Mouse (Mus musculus): Measurements from ENCODE around the gene S100pbp. TPM values are rescaled to one million over a fixed set of nuclear protein-coding genes. Genes with fewer than 3 reads are reported as not detected.

The S100pbp gene
- total and polyA plus RNA-seq, 2 experiments from 2014 or later, result 16.9 to 35.9 TPM

DNA sequence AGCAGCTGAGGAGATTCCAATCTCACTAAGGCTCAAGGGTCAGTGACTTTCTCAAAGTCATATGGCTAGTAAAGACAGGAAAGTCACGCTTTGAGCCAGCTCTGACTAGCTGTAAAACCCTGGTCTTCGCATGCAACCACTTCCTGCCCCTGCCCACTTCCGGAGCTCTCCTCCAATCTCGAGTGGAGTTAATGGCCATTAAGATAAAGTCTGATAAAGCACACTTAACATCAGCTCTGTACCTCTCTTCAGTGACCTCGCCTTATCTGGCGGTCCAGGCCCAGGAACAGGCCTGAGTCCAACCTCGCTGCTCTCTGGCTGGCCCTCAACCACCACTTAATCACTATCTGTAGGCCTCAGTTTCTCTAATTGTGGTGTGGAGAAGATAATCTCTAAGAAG, 45.0 kb upstream of the S100pbp start:
- Histone ChIP-seq H3K36me3 (ENCODE audit: insufficient read depth, low read length) (no peaks in the 10 kb centered on the region), H3K4me1 (ENCODE audit: insufficient read depth, low read length) (peaks cover 11% of the 10 kb centered on the region; the same call in 1 of the 2 replicates), H3K9ac (replicated peaks; ENCODE audit: low read length) (no peak overlapping the region), H3K4me3 (ENCODE audit: low read length) (no peak overlapping the region), H3K9me3 (ENCODE audit: low read length) (no peaks in the 10 kb centered on the region), H3K4me2 (ENCODE audit: low read depth, low read length) (no peak overlapping the region), H3K27ac (no peak overlapping the region), H3K27me3 (ENCODE audit: insufficient read depth, low read length) (no peaks in the 10 kb centered on the region)
- ATAC-seq, result no peak
- TF ChIP-seq CTCF (IDR thresholded peaks at IDR 0.05; ENCODE audit: low read depth), result no peak
- DNase-seq (ENCODE audit: low spot score), result no peak
- 86% methylated on average over 7 of the region's 7 CpGs for WGBS

DNA sequence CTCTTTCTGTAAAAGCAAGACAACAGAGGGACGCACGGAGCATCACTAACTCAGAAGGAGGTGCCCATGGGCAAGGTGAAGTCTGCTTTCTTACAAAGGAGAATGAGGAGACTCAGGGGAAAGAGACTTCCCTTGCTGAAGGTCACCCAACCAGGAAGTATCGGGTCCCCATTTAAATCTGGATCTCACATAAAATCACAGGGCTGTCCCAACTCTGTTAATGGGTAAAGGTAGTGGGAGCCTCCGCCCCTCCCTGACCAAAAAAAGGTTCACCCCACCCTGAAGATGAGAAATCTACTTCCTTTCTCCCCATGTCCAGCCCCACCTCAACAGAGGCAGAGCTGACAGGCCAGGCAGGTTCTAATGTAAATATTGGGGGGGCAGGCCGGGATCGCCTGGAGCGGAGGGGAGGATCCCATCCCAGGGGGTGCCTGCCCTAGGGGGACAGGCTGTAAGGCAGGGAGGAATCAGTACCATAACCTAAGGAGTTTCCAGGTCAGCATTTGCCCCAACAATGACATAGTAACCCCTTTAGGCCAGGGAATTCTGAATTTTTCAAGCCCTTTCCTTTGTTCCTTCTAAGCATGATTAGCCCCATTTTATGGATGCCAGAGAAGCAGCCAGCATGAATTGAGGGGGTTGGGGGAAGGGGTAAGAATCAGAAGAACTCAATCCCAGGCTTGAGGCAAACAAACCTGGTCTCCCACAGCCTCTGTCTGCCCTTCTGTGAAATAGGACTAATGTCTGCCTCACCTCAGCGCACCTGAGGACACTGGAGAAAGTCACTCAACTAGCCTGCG, 43.2 kb upstream of the S100pbp start:
- Histone ChIP-seq H3K9me3 (ENCODE audit: low read length) (no peaks in the 10 kb centered on the region), H3K36me3 (ENCODE audit: insufficient read depth, low read length) (no peaks in the 10 kb centered on the region), H3K4me2 (ENCODE audit: low read depth, low read length) (no peak overlapping the region), H3K27me3 (ENCODE audit: insufficient read depth, low read length) (no peaks in the 10 kb centered on the region), H3K9ac (replicated peaks; ENCODE audit: low read length) (no peak overlapping the region), H3K4me1 (ENCODE audit: insufficient read depth, low read length) (peaks cover 10% of the 10 kb centered on the region; the same call in 1 of the 2 replicates), H3K4me3 (ENCODE audit: low read length) (no peak overlapping the region), H3K27ac (no peak overlapping the region)
- no peak for TF ChIP-seq CTCF (IDR thresholded peaks at IDR 0.05; ENCODE audit: low read depth)
- 76% methylated on average over 9 of the region's 9 CpGs for WGBS
- ATAC-seq (no peak), DNase-seq (ENCODE audit: low spot score) (no peak)

DNA sequence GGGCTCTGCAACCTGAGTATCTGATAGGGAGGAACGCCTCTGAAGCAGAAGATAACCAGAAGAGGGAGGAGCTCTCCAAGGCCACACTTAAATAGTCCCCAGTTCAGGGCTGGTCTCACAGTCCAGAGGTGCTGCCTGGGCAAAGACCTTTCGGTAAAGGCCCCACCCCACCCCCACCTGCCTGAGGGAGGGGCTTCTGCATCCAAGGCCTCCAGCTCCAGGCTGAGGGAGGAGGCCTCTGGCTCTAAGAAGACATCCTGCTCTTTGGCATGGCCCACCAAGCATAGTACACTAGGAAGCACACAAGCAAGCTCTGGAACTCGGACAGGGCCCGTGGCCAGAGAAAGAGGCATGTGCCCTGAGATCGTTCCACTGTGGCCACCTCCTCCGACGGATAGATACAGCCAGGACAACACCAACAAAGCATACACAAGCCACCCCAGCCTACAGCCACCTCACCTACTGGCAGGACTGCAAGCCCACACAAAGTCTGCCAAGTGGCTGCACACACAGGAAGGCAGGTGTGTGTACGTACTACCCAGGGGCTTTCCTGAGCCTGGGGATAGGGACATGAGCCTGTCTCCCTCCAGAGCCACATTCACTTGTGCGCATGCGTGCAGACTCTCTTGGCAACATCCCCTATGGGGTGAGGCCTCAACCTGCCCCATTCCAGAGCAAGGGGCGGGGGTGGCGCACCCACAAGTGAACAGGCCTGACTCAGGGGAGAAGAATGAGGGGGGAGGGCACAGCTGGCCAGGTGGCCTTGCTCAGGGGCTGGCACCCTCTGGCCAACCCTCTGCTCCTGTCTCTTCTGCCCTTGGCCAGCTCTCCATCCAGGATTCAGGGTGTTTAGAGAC, 42.3 kb upstream of the S100pbp start:
- H3K36me3 ChIP-seq (ENCODE audit: insufficient read depth, low read length), result no peaks in the 10 kb centered on the region
- H3K27ac ChIP-seq, result no peak overlapping the region
- peaks cover 13% of the 10 kb centered on the region; the same call in 1 of the 2 replicates for H3K4me1 ChIP-seq (ENCODE audit: insufficient read depth, low read length)
- no peaks in the 10 kb centered on the region for H3K27me3 ChIP-seq (ENCODE audit: insufficient read depth, low read length)
- ATAC-seq, result no peak
- H3K9ac ChIP-seq (replicated peaks; ENCODE audit: low read length), result no peak overlapping the region
- H3K4me3 ChIP-seq (ENCODE audit: low read length), result no peak overlapping the region
- no peak for TF ChIP-seq CTCF (IDR thresholded peaks at IDR 0.05; ENCODE audit: low read depth)
- no peaks in the 10 kb centered on the region for H3K9me3 ChIP-seq (ENCODE audit: low read length)
- DNase-seq (ENCODE audit: low spot score), result no peak
- WGBS, result 64% methylated on average over 12 of the region's 12 CpGs
- H3K4me2 ChIP-seq (ENCODE audit: low read depth, low read length), result no peak overlapping the region

DNA sequence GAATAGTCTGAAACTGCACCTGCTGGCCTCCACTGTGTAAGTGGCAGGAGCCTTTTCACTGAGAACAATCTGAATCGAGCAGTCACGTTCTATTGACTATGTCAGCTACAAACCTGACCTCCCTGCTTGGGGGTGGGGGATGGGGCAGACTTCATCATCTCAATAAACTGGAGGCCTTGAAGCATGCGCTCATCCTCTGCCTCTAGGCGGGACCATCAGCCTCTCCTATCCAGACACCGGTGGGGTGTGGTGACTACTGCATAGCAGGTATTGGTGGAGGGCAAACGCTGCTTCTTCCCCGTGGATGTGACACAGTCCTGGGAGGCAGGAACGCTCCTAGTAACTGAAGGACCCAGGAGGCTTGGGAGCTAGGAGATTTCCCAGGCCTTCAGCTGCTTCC, 41.4 kb upstream of the S100pbp start:
- Histone ChIP-seq H3K27me3 (ENCODE audit: insufficient read depth, low read length) (no peaks in the 10 kb centered on the region), H3K9ac (replicated peaks; ENCODE audit: low read length) (no peak overlapping the region), H3K27ac (no peak overlapping the region), H3K4me3 (ENCODE audit: low read length) (no peak overlapping the region), H3K36me3 (ENCODE audit: insufficient read depth, low read length) (no peaks in the 10 kb centered on the region), H3K4me1 (ENCODE audit: insufficient read depth, low read length) (peaks cover 19% of the 10 kb centered on the region; the same call in 1 of the 2 replicates), H3K4me2 (ENCODE audit: low read depth, low read length) (no peak overlapping the region), H3K9me3 (ENCODE audit: low read length) (no peaks in the 10 kb centered on the region)
- no peak for ATAC-seq
- WGBS, result 65% methylated on average over 8 of the region's 8 CpGs
- no peak for DNase-seq (ENCODE audit: low spot score)
- TF ChIP-seq CTCF (IDR thresholded peaks at IDR 0.05; ENCODE audit: low read depth), result no peak

DNA sequence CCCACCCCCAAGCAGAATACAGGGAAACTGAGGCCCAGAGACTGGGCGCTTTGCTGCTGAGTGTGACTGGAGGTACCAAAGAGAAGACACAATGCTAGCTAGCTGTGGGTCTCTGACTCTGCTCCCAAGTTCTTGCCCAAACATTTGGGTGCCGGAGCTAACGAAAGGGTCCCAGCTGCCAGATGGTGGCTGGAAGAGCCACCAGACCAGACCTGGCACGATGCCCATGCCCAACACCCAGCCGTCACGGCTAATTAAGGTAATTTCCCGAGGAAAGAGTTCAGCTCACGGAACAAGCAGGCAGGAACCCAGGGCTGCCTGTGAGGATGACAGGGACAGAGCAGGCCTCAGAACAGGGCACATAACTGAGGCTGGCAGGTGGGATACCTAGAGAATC, 38.5 kb upstream of the S100pbp start:
- H3K4me1 ChIP-seq (ENCODE audit: insufficient read depth, low read length), result peaks cover 30% of the 10 kb centered on the region; the same call in 1 of the 2 replicates
- no peaks in the 10 kb centered on the region for H3K27me3 ChIP-seq (ENCODE audit: insufficient read depth, low read length)
- peak; percentile 83 for DNase-seq (ENCODE audit: low spot score)
- H3K4me2 ChIP-seq (ENCODE audit: low read depth, low read length), result peak overlapping the region; percentile 61
- no peak overlapping the region for H3K9ac ChIP-seq (replicated peaks; ENCODE audit: low read length)
- peak overlapping the region; percentile 43 for H3K4me3 ChIP-seq (ENCODE audit: low read length)
- peak; percentile 7; the same call in 1 of the 2 replicates for ATAC-seq
- peak overlapping the region; percentile 76 for H3K27ac ChIP-seq
- WGBS, result 14% methylated on average over 8 of the region's 8 CpGs
- no peaks in the 10 kb centered on the region for H3K9me3 ChIP-seq (ENCODE audit: low read length)
- no peak for TF ChIP-seq CTCF (IDR thresholded peaks at IDR 0.05; ENCODE audit: low read depth)
- peaks cover 9% of the 10 kb centered on the region; the same call in 1 of the 2 replicates for H3K36me3 ChIP-seq (ENCODE audit: insufficient read depth, low read length)

DNA sequence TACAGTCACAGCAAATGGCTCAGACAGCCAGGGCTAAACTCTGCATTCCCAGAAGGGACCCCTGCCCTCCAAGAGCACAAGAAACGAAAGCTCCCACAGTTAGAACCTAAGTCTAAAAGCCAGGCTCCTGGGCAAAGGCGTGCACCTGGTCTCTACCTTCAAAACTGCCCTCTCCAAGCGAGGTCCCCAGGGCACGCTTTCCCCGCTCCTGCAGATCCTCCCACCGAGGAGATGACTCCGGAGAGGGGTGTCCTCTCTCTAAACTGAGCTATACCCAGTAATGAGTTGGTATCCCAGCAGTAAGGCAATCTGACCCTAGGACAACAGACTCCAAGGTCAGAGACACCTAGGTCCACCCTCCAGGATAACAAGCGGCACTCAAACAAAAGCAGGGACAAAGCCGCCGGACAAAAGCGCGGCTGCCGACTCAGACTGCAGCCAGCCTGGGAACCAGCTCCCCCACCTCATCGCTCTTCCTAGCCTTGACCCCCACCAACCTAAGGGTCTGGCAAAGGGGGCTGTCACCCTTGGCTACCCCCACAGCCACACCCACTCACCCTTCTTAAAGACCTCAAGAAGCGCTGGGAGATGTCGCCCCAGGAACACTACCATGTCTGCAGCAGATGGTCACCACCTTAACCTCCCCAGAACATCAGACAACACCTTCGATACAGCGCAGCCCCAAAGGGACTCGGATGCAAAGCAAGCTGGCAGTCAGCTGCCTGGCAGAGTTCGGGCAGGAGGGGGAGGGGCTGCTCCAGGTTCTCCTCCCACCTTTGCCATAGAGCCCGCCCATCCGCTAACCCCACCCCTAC, 37.9 kb upstream of the S100pbp start:
- H3K36me3 ChIP-seq (ENCODE audit: insufficient read depth, low read length), result peaks cover 9% of the 10 kb centered on the region; the same call in 1 of the 2 replicates
- H3K9me3 ChIP-seq (ENCODE audit: low read length), result no peaks in the 10 kb centered on the region
- WGBS, result 8% methylated on average over 22 of the region's 22 CpGs
- TF ChIP-seq CTCF (IDR thresholded peaks at IDR 0.05; ENCODE audit: low read depth), result no peak
- peaks cover 31% of the 10 kb centered on the region; the same call in 1 of the 2 replicates for H3K4me1 ChIP-seq (ENCODE audit: insufficient read depth, low read length)
- peak; percentile 42 for ATAC-seq
- H3K9ac ChIP-seq (replicated peaks; ENCODE audit: low read length), result peak overlapping the region; percentile 52
- peak overlapping the region; percentile 61 for H3K4me2 ChIP-seq (ENCODE audit: low read depth, low read length)
- H3K4me3 ChIP-seq (ENCODE audit: low read length), result peak overlapping the region; percentile 43
- H3K27me3 ChIP-seq (ENCODE audit: insufficient read depth, low read length), result no peaks in the 10 kb centered on the region
- peak overlapping the region; percentile 76 for H3K27ac ChIP-seq
- DNase-seq (ENCODE audit: low spot score), result peak; percentile 73
